Mouse (Mus musculus): ENCODE measurements around the gene Nek6.

DNA sequence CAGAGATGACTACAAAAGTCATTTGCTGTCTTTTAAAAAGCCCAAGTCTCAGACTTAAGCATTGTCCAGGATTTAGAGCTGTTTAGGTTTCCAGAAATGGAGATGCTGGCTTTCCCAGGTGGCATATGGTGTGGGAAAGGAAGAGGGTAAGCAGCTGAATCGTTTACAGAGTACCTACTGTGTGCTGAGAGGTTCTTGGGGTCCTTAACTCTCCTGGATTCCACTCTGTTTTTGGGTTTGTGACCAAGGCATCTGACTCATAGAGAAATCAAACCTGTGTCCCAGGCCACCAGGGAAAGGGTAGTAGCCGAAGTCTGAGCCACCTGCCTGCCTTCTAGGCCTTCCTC lies 1.7 kb downstream of the Nek6 start:
- no peak for TF ChIP-seq CTCF (IDR thresholded peaks at IDR 0.05; ENCODE audit: extremely low read depth, insufficient read length, insufficient replicate concordance, low read depth, low read length)
- no peak for TF ChIP-seq POLR2A (IDR thresholded peaks at IDR 0.05; ENCODE audit: low read depth, low read length)
